Mouse (Mus musculus): ENCODE measurements at regions not wholly inside any gene's neighbourhood (a gene's known extent, or its start where the extent isn't known, plus 50 kb on each side); places are given as distances from the start of the nearest gene placed in this dataset.

GRCm38 (mm10) chr3:140348670-140349069 is 863.5 kb downstream of the Pdha2 start:
- no peak for TF ChIP-seq CTCF (IDR thresholded peaks at IDR 0.05; ENCODE audit: low read depth)
- TF ChIP-seq EP300 (IDR thresholded peaks at IDR 0.05; ENCODE audit: low read depth) = no peak

Data from heart, postnatal 0 days (tissue).